Mouse (Mus musculus) hindbrain, embryonic 13.5 days (tissue): ENCODE measurements around the gene Cyth1. TPM values are rescaled to one million over a fixed set of nuclear protein-coding genes. Genes with fewer than 3 reads are reported as not detected.

Source experiments
- ATAC-seq: fragments of 200-750 bp; cut with Nextera tagmentation; 2 replicates; pipeline ENCODE4 v1.8.0; 2017; ENCODE audit warnings: moderate TSS enrichment; ENCODE audit not compliant: low FRiP score
- H3K27ac ChIP-seq: fragments of 300-500 bp; sonication (generic); 2 replicates; pipeline ENCODE4 v1.5.1; 2015; ENCODE audit warnings: inconsistent platforms, mild to moderate bottlenecking, moderate library complexity
- H3K27me3 ChIP-seq: fragments of 300-500 bp; sonication (generic); 2 replicates; pipeline ENCODE4 v1.6.1; 2015; ENCODE audit warnings: mild to moderate bottlenecking, inconsistent platforms
- H3K36me3 ChIP-seq: fragments of 300-500 bp; sonication (generic); 2 replicates; pipeline ENCODE4 v1.6.1; 2015; ENCODE audit warnings: mild to moderate bottlenecking, inconsistent platforms
- H3K4me1 ChIP-seq: fragments of 300-500 bp; sonication (generic); replicated peaks from 2 replicates; pipeline ENCODE4 v1.6.1; 2015; ENCODE audit warnings: inconsistent platforms
- H3K4me2 ChIP-seq: fragments of 300-500 bp; sonication (generic); 2 replicates; pipeline ENCODE4 v1.6.1; 2015; ENCODE audit warnings: inconsistent platforms, mild to moderate bottlenecking, moderate library complexity
- H3K4me3 ChIP-seq: fragments of 300-500 bp; sonication (generic); 2 replicates; pipeline ENCODE4 v1.5.1; 2015; ENCODE audit warnings: mild to moderate bottlenecking, inconsistent platforms
- H3K9ac ChIP-seq: fragments of 300-500 bp; sonication (generic); 2 replicates; pipeline ENCODE4 v1.6.1; 2015; ENCODE audit warnings: mild to moderate bottlenecking, inconsistent platforms
- H3K9me3 ChIP-seq: fragments of 300-500 bp; sonication (generic); 2 replicates; pipeline ENCODE4 v1.6.1; 2016; ENCODE audit warnings: inconsistent platforms
- WGBS: fragments of 180-500 bp; shearing (Covaris S2); methylation state at CpG from one replicate; pipeline ENCODE4 v1.1.7; 2015; 5-methylcytosine and 5-hydroxymethylcytosine counted together
- polyA plus RNA-seq: library from polyadenylated mRNA; unstranded; fragments of >200 nt; fragmentation: Nextera tagmentation; extraction: Ambion mirVana; gene quantifications from 2 replicates; pipeline ENCODE4 v1.2.1, GENCODE M21; 2015

The Cyth1 gene
- 24.0 and 24.4 TPM in 2 replicates for polyA plus RNA-seq

DNA sequence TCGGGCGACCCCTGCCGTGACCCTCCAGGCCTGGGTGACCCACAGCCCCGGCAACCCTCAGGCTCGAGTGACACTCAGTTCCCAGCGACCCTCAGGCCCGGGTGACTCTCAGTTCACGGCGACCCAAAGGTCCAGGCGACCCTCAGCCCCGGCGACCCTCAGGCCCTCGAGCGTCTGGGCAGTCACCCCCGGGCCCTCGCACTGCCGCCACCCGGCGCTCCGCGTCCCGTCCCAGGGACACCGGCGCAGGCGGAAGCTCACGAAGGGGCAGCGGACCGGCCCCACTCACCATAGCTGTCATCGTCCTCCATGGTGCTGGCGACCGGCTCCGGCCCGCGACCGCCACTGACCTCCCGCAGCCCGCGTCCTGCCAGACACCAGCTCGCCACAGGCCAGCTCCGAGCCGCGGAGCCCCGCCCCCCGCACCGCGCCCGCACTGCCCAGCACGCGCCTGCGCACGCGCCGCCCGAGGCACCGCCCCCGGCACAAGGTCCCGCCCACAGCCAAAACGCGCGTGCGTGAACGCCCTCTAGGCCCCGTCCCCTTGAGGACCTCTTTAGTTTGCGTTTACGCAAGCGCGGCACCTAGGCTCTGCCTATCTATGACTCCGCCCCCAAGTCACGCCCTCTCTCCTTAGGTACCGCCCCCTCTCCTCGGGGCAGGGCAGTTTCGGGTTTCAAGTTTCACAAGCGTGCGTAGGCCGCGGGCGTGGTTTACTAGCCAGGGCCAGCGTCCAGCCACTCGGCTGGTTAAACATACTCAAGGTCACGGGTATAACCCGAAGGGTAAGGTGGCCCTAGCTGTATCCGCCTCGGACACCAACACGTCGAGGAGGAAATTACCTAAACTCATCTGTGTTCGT, at the start of gene Cyth1:
Cyth1 (minus strand) TSS at position 443 of the 862 bp plus-strand sequence.
- Histone ChIP-seq H3K27me3 (no peaks in the 10 kb centered on the region), H3K4me2 (peak within 1 kb of the TSS; percentile 92)

DNA sequence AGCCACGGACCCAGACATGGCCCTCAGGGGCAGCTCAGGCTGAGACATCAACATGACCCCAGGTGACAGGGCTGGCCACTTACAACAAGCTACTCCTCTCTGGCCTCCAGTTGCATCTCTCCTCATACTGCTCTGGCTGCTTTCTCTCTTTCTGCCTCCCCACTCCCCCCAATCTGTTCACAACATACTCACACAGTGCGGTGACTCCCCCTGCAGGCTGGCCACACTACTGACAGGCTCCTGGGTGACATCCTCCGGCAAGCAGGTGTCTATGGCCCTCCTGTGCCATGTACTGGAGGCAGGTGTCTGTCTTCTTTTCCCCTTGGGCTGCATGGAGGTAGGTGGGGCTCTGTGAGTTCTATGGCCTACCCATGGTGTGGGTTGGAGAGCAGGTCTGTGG, 49.6 kb upstream of the Cyth1 start:
- 75% methylated on average over 3 of the region's 3 CpGs for WGBS
- H3K4me1 ChIP-seq = 0 out of 2 replicates have a peak, but pooled peaks cover 6% of the 10 kb centered on the region
- no peak for ATAC-seq
- no peak overlapping the region for H3K4me2 ChIP-seq
- no peak overlapping the region for H3K27ac ChIP-seq
- peaks cover 12% of the 10 kb centered on the region for H3K36me3 ChIP-seq
- no peaks in the 10 kb centered on the region for H3K27me3 ChIP-seq
- no peak overlapping the region for H3K4me3 ChIP-seq
- no peaks in the 10 kb centered on the region for H3K9me3 ChIP-seq
- H3K9ac ChIP-seq = no peak overlapping the region

More for the DNA sequence above, at the start of gene Cyth1:
- no peaks in the 10 kb centered on the region for H3K9me3 ChIP-seq
- peak; percentile 95 for ATAC-seq
- peak within 1 kb of the TSS; percentile 78 for H3K27ac ChIP-seq
- H3K9ac ChIP-seq = peak within 1 kb of the TSS; percentile 89
- H3K4me3 ChIP-seq = peak within 1 kb of the TSS; percentile 87
- under 1% methylated on average over 86 of the region's 86 CpGs for WGBS
- peaks cover 30% of the 10 kb centered on the region for H3K4me1 ChIP-seq
- H3K36me3 ChIP-seq = no peaks in the 10 kb centered on the region

DNA sequence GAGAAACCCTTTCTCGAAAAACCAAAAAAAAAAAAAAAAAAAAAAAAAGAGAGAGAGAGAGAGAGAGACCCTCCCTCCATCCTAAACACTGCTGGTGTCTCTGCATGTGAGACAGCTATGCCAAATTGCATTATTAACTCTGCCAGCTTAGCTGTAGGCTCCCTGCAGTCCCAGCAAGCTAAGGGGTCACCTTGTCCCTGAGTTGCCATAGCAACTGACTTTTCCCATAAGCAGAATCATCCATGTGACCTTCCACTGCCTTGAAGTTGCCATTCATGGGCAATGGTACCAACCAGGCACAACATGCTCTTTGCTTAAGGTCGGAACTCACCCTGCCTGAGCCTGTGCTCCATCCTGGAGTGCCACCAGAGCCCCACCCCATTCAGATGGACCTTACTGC, 46.6 kb upstream of the Cyth1 start:
- Histone ChIP-seq H3K4me1 (peaks cover 14% of the 10 kb centered on the region), H3K9me3 (no peaks in the 10 kb centered on the region), H3K9ac (no peak overlapping the region), H3K4me3 (no peak overlapping the region), H3K27me3 (no peaks in the 10 kb centered on the region), H3K27ac (no peak overlapping the region), H3K4me2 (no peak overlapping the region), H3K36me3 (no peaks in the 10 kb centered on the region)
- ATAC-seq = no peak
- 83% methylated on average over 2 of the region's 2 CpGs for WGBS

DNA sequence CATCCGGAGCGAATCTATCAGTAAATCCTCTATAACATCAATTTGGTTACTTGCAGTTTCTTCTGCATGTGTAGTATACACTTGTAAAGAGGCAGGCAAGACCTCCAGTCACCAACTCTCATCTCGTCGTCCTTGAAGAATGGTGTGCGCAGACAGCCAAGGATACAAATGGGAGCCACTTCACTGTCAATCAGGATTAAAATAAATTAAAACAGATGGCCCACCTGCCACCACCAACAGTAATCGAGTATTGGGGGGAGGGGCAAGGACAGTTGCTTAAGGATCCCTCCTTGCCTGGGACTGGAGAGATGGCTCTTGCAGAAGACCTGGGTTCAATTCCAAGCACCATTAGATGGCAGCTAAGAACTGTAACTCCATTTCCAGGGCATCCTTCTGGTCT, 44.3 kb upstream of the Cyth1 start:
- WGBS = 72% methylated on average over 6 of the region's 6 CpGs
- Histone ChIP-seq H3K4me2 (no peak overlapping the region), H3K9ac (no peak overlapping the region), H3K4me3 (no peak overlapping the region), H3K27me3 (no peaks in the 10 kb centered on the region), H3K27ac (no peak overlapping the region), H3K9me3 (no peaks in the 10 kb centered on the region), H3K36me3 (peaks cover 1% of the 10 kb centered on the region; the same call in 1 of the 2 replicates), H3K4me1 (peaks cover 29% of the 10 kb centered on the region)
- no peak for ATAC-seq

DNA sequence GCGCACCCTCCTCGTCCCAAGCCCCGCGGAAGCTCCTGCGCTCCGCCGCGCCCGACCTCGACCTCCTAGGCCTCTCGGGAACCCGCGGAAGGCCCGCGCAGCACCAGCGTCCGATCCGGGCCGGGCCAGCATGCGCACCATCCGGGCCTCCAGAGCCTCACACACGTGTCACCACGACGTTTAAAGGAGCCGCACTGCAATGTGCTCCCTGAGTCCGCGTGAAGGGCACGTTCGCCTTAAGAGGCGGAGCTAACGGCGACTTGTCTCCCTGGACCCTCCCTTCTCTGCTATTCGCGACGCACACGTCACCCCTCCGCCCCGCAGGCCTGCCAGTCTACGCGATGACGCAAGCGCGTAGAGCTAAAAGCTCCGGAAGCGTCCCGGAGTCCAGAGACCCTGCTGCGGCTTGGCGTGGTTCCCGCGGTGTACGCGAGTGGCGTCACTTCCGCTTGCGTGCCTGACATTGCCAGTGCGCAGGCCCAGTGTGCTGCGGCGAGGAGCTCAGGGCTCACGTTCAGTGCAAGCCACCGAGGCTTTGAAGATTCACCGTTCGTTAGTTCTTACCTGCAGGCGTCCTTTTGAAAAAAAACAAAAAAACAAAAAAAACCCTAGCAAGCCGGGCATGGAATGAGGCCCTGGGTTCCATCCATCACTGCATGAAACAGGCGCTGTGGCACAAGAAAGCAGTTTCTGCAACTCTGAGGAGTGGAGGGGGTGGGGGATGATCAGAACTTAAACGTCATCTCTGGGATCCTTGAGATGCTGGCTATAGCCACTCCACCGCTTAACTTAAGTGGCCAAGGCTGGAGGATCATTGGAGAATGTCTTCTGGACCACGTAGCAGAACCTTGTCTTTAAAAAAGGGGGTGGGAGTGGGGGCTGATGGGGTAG, 41.9 kb upstream of the Cyth1 start, which contains the start of gene Usp36:
Usp36 (minus strand) TSS at position 246 of the 891 bp plus-strand sequence.
- ATAC-seq = peak; percentile 100
- Histone ChIP-seq H3K4me1 (peaks cover 28% of the 10 kb centered on the region), H3K27ac (peak within 1 kb of the TSS; percentile 94), H3K36me3 (peaks cover 25% of the 10 kb centered on the region), H3K4me3 (peak within 1 kb of the TSS; percentile 92), H3K27me3 (no peaks in the 10 kb centered on the region), H3K9ac (peak within 1 kb of the TSS; percentile 92), H3K9me3 (no peaks in the 10 kb centered on the region), H3K4me2 (peak within 1 kb of the TSS; percentile 96)
- 1% methylated on average over 68 of the region's 68 CpGs for WGBS

DNA sequence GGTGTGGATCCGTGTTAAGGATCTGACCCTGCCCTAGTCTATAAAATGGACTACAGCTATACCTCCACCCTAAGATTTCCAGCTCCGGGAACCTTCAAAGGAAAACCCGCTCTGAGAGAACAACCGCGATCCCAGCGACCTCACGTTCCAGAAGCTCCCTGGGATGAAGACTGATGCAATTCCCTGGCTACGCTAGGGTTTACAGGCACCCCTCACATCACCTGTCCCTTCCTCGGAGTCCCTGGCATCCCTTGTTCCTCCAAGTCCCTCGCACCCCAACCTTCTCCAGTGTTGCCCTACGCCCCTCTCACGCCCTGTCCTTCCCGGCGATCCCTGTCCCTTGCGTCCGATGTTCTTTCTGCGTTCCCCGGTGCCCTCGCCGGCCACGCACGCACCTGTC, 41.2 kb upstream of the Cyth1 start:
- Histone ChIP-seq H3K4me3 (peak overlapping the region; percentile 92), H3K4me1 (peaks cover 25% of the 10 kb centered on the region), H3K9me3 (no peaks in the 10 kb centered on the region), H3K27ac (peak overlapping the region; percentile 88), H3K4me2 (peak overlapping the region; percentile 96), H3K36me3 (peaks cover 32% of the 10 kb centered on the region), H3K27me3 (no peaks in the 10 kb centered on the region), H3K9ac (peak overlapping the region; percentile 92)
- peak; percentile 41; the same call in 1 of the 2 replicates for ATAC-seq
- WGBS = 0% methylated on average over 22 of the region's 22 CpGs

DNA sequence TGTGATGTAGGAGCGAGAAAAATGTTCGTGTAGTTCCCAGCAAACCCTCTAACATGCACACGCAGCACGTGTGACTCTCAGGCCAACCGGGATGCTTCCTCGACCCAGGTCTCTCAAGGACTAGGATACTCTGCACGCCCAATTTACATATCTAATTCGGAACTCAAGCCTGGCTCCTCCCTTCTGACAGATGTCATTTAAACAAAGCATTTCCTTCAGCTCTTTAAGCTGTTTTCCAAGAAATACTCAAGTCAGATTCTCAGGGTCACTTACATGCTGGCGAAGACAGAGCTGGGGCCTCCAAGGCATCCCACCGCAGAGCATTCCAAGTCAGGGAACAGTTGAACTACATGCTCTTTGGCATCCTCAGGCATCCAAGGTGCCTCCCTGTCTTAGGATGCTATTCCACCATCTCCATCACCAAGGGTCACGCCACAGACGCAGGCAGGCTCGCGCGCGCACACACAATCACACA, 40.7 kb upstream of the Cyth1 start:
- H3K9ac ChIP-seq = peak overlapping the region; percentile 92
- peaks cover 25% of the 10 kb centered on the region for H3K4me1 ChIP-seq
- peaks cover 37% of the 10 kb centered on the region for H3K36me3 ChIP-seq
- peak overlapping the region; percentile 88 for H3K27ac ChIP-seq
- H3K27me3 ChIP-seq = no peaks in the 10 kb centered on the region
- peak overlapping the region; percentile 96 for H3K4me2 ChIP-seq
- ATAC-seq = no peak
- H3K4me3 ChIP-seq = peak overlapping the region; percentile 92
- WGBS = 2% methylated on average over 16 of the region's 16 CpGs
- no peaks in the 10 kb centered on the region for H3K9me3 ChIP-seq

DNA sequence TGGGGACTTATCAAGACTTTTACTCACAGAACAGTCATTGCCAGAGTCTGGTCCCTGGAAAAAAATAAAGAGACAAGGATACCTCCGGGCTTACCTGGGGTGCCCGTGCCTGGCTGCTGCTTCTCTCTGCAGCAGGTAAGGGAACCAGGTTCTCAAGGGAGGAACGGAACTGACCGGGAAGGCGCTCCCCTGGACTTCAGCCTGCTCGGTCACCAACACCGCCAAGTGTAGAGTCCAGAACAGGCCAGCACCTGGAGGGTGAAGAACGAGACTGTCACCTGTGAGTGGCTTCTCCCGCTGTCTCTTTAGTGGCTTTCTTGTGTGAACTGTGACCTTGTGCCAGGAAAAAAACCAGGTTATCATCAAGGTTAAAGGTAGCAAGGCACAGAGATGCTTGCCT, 39.2 kb upstream of the Cyth1 start:
- H3K27ac ChIP-seq = no peak overlapping the region
- 96% methylated on average over 9 of the region's 9 CpGs for WGBS
- peaks cover 25% of the 10 kb centered on the region for H3K4me1 ChIP-seq
- H3K9ac ChIP-seq = no peak overlapping the region; the same call in 1 of the 2 replicates
- no peak overlapping the region for H3K4me2 ChIP-seq
- no peaks in the 10 kb centered on the region for H3K9me3 ChIP-seq
- no peaks in the 10 kb centered on the region for H3K27me3 ChIP-seq
- no peak overlapping the region for H3K4me3 ChIP-seq
- ATAC-seq = no peak
- peaks cover 51% of the 10 kb centered on the region for H3K36me3 ChIP-seq

DNA sequence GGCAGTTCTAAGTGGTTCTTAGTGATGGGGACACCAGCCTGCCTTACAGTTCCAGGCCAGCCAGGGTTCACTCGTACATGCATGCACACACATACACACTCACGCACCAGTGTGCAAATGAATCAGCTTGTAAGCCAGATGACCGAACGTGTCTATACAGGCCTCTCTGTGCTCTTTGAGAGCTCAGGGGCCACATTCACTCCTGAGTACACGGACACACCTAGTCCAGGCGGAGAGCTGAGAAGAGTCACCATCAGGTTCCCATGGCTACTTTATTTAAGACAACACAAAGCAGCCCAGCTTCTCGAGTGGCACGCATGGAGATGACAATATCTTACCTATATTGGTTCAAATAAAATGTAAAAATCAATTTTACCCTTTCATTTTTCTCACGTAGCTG, 38.0 kb upstream of the Cyth1 start:
- peaks cover 63% of the 10 kb centered on the region for H3K36me3 ChIP-seq
- H3K9me3 ChIP-seq = no peaks in the 10 kb centered on the region
- H3K4me2 ChIP-seq = no peak overlapping the region
- H3K9ac ChIP-seq = peak overlapping the region; percentile 8; the same call in 1 of the 2 replicates
- 95% methylated on average over 9 of the region's 9 CpGs for WGBS
- ATAC-seq = no peak
- H3K4me3 ChIP-seq = no peak overlapping the region
- no peaks in the 10 kb centered on the region for H3K27me3 ChIP-seq
- H3K27ac ChIP-seq = no peak overlapping the region
- peaks cover 25% of the 10 kb centered on the region for H3K4me1 ChIP-seq

DNA sequence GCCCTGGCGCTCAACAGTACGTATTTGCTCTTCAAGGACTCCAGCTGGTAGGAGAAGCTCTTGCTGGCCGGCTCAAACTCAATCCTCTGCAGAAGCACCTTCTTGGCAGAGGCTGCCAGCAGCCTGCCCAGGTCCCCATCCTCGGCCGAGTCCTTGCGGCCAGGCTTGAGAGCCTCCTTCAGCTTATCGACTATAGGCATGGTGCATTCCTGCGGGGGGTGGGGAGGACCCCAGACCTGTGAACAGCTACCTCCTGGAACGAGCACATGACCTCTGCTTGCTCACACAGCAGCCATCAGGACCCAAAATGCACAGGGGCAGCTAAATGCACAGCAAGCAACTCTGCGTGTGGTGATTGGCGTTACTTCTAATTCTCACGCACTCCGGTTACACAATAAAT, 37.4 kb upstream of the Cyth1 start:
- no peak for ATAC-seq

DNA sequence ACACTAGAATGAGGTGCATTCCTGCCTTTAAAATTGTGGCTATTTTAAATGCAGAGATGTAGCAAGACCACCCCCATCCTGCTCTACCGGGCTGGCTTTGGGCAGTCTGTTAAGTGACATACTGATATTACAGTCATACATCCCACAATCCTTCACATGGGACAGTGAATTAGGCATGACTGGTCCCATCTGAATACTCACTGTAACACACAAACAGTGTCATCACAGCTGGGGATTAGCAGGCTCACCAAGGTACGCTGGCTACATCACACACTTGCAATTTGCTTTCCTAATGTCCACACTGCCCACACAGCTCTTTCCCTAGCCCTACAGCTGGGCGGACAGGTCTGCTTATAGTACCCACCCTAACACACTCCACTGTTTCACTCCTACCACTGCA, 31.8 kb upstream of the Cyth1 start:
- ATAC-seq = no peak
- H3K27ac ChIP-seq = no peak overlapping the region
- peaks cover 99% of the 10 kb centered on the region for H3K36me3 ChIP-seq
- no peak overlapping the region for H3K4me2 ChIP-seq
- no peaks in the 10 kb centered on the region for H3K4me1 ChIP-seq
- H3K4me3 ChIP-seq = no peak overlapping the region
- H3K27me3 ChIP-seq = no peaks in the 10 kb centered on the region
- H3K9me3 ChIP-seq = no peaks in the 10 kb centered on the region
- WGBS = 94% methylated on average over 3 of the region's 3 CpGs
- H3K9ac ChIP-seq = no peak overlapping the region

More for the DNA sequence above, 37.4 kb upstream of the Cyth1 start:
- 94% methylated on average over 13 of the region's 13 CpGs for WGBS
- no peak overlapping the region for H3K4me3 ChIP-seq
- no peak overlapping the region for H3K9ac ChIP-seq
- H3K9me3 ChIP-seq = no peaks in the 10 kb centered on the region
- no peaks in the 10 kb centered on the region for H3K27me3 ChIP-seq
- no peak overlapping the region for H3K4me2 ChIP-seq
- peaks cover 69% of the 10 kb centered on the region for H3K36me3 ChIP-seq
- no peak overlapping the region for H3K27ac ChIP-seq
- H3K4me1 ChIP-seq = peaks cover 20% of the 10 kb centered on the region

DNA sequence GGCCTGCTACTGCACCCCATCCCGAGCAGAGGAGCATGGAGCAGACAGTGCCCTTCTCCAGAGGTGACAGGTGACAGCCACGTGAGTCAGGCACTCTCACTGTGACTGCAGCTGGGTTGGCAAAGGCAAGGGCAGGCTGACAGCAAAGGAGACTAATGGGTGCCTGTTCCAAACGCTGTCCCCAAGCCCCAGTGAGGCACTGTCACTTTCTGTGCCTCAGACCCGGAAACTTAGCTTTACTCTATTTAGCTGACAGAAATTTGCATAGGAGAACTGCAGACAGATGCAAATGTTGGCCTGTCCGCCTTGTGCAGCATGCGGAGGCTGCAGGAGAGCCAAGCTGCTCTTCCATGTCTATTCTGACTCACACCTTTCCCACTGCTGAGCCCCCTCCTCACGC, 27.9 kb upstream of the Cyth1 start:
- H3K27me3 ChIP-seq = no peaks in the 10 kb centered on the region
- no peak for ATAC-seq
- peaks cover 99% of the 10 kb centered on the region for H3K36me3 ChIP-seq
- no peak overlapping the region for H3K27ac ChIP-seq
- no peak overlapping the region for H3K4me3 ChIP-seq
- H3K4me1 ChIP-seq = no peaks in the 10 kb centered on the region
- no peaks in the 10 kb centered on the region for H3K9me3 ChIP-seq
- no peak overlapping the region for H3K4me2 ChIP-seq
- H3K9ac ChIP-seq = no peak overlapping the region
- 90% methylated on average over 7 of the region's 7 CpGs for WGBS
